Mouse (Mus musculus): ENCODE measurements around the gene Hist1h4b. TPM values are rescaled to one million over a fixed set of nuclear protein-coding genes. Genes with fewer than 3 reads are reported as not detected.
"Not testable (repeated sequence)": the region's sequence is repeated elsewhere in the genome, so short reads cannot be mapped to it uniquely, and the experiment has no call there.

Hist1h4b gene
- total RNA-seq, 2 experiments from 2014 or later = 33.6 to 759 TPM

- no peak for ATAC-seq (replicated peaks; ENCODE audit: poor library complexity)
Measured at GRCm38 (mm10) chr13:23755000-23755399, 1.8 kb upstream of the Hist1h4b start.

DNA sequence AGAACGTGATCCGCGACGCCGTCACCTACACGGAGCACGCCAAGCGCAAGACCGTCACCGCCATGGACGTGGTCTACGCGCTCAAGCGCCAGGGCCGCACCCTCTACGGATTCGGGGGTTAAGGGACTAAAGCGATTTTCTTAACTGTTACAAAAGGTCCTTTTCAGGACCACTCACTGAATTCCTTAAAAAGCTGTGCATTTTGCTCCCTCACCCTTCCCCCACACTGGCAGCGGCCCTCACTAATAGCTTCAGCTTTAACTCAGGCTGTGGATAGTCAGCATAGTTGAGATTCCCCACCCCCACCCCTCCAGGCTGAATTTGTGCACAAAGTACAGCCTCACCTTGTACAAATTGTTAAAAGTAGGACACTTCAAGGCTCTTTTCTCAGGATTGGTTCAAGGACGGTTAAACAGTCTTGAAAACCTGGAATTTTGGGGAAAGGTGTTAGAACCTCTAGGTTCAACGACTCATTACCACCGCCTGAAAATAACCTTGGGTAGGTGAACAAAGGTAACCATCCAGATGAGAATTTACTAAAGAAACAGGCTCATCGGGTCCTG is 479 bp downstream of the Hist1h4b start:
- ATAC-seq (replicated peaks; ENCODE audit: poor library complexity) = peak; percentile 25

DNA sequence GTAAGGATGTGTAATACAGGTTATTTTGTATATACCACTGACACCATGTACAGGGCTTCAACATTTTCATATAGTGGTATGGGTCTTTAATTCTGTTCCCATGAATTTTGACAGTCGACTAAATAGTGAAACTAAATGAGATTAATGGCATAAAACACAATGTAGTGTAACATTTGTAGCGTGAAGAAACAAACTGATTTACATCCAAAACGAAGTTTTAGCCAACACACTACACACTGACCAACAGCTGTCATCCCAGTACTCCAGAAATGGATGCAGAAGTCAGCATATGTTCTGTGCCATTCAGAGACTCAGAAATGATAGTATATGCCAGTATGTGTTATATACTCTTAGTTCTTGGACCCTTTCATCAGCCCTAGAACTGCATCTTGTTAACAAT is 1.1 kb downstream of the Hist1h4b start:
- no peak for ATAC-seq (replicated peaks; ENCODE audit: poor library complexity)

GRCm38 (mm10) chr13:23759251-23759771 is 2.5 kb downstream of the Hist1h4b start:
- no peak for ATAC-seq (replicated peaks; ENCODE audit: poor library complexity)

DNA sequence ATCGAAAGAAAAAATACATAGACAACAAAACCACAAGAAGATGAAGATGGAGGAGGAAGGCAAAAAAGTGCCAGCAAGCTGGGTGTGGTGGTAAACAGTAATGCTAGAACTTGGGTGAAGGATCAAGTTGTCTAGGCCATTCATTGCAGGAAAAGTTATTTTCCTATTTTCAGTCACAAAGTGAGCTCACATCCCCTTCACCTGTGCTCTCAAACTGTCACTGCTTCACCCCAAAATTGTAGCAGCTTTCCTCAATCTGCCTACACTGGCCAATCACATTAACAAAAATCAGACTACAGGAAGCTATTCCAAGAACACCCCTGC is 3.1 kb downstream of the Hist1h4b start:
- ATAC-seq (replicated peaks; ENCODE audit: poor library complexity) = no peak

- ATAC-seq (replicated peaks; ENCODE audit: poor library complexity) = no peak
Measured at GRCm38 (mm10) chr13:23760240-23760971, 3.6 kb downstream of the Hist1h4b start.

DNA sequence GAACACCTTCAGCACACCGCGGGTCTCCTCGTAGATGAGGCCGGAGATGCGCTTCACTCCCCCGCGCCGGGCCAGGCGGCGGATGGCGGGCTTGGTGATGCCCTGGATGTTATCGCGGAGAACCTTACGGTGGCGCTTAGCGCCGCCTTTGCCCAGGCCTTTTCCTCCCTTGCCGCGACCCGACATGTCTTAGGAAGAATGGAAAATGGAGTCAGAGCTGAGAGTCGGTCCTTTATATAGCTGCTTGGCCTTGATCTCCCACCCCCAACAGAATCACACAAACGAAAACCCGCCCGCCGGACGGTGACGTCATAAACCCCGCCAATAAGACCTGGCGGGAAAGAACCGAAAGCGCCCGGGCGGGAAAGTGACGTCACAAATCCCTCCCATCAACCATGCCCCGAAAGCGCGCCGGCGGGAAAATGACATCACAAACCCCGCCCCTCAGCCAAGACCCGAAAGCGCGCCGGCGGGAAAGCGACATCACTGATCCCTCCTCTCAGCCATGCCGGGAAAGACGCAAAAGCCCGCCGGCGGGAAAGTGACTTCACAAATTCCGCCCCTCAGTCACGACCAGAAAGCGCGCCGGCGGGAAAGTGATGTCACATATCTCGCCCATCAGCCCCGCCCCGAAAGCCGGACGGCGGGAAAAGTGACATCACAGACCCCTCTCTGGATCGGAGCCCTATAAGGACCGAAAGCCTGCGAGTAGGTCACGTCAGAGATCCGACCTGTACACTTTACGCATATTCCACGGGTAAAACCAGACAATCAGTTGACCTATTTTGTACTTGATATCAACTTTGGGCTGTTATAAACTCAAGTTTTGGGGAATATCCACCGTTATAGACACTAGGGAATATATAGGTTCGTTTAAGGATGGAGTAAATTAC is 4.4 kb downstream of the Hist1h4b start, which contains the start of gene Hist1h4a:
TSS of gene Hist1h4a (minus strand) at position 259 of the 893 bp plus-strand sequence.
- ATAC-seq (replicated peaks; ENCODE audit: poor library complexity) = peak; percentile 35

DNA sequence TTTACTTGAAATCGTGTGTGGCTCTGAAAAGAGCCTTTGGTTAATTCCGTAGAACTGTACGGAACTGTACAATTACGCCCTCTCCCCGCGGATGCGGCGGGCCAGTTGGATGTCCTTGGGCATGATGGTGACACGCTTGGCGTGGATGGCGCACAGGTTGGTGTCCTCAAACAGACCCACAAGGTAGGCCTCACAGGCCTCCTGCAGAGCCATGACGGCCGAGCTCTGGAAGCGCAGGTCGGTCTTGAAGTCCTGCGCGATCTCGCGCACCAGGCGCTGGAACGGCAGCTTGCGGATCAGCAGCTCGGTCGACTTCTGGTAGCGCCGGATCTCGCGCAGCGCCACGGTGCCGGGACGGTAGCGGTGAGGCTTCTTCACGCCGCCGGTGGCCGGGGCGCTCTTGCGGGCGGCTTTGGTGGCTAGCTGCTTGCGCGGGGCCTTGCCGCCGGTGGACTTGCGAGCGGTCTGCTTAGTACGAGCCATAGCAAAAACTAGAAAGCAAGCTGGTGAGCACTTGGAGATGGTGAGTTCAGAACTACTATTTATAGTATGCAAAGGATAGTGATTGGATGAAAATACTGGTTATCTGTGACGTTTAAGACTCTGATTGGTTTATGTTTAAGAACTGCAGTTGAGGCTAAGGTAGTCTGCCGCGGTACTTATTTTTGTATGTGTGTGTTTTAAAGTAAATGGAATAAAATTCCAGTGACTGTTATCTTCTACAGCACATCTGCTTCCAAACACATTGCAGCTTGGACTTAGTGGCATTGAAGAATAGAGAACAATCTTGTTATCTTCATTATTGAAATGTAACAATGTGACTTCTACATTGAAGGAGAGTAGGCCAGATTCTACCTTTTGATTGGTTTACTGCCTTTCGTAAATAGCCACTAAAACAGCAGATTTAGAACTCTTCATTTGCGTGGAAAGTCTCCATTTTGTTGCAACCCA is 5.3 kb downstream of the Hist1h4b start, which contains the start of gene Hist1h3a:
TSS of gene Hist1h3a (minus strand) at position 516 of the 951 bp plus-strand sequence.
- peak; percentile 36 for ATAC-seq (replicated peaks; ENCODE audit: poor library complexity)

DNA sequence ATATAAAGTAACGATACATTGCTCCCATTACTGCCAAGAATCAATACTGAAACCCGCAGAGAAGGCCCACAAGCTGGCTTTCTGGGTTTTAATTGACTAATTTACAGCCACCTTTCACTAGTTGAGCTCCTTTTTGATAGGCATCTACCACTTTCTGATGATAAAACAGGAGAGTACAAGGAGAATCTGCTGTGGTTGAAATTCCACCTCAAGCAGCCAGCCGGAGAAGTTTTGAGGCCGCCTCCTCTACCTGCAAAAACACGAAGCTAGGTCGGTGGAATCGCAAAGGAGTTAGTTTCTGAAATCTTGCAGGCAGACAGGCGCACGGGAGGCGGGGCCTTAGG is 6.4 kb downstream of the Hist1h4b start:
- ATAC-seq (replicated peaks; ENCODE audit: poor library complexity) = no peak

- peak; percentile 43 for ATAC-seq (replicated peaks; ENCODE audit: poor library complexity)
Measured at GRCm38 (mm10) chr13:23763586-23764323, 6.9 kb downstream of the Hist1h4b start, which contains the start of gene Hist1h1a. Gene Hist1h1a, plus strand, starts transcription at chr13:23763666.

GRCm38 (mm10) chr13:23764324-23765171 is 7.7 kb downstream of the Hist1h4b start:
- no peak for ATAC-seq (replicated peaks; ENCODE audit: poor library complexity)

DNA sequence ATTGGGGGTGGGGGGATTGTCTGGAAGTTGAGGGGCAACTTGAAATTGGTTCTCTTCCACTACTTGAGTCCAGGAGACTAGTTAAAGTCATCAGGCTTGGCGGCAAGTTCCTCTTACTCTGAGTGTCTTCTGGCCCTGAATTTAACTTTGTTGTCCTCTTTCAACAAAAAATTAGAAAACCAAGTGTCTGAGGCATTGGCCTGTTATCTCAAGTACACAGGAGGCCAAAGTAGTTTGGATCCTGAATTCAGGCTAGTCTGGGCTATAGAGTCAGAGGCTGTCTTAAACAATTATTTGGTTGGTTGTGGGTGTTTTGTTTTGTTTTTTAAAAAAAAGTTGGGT is 8.3 kb downstream of the Hist1h4b start:
- ATAC-seq (replicated peaks; ENCODE audit: poor library complexity) = no peak

DNA sequence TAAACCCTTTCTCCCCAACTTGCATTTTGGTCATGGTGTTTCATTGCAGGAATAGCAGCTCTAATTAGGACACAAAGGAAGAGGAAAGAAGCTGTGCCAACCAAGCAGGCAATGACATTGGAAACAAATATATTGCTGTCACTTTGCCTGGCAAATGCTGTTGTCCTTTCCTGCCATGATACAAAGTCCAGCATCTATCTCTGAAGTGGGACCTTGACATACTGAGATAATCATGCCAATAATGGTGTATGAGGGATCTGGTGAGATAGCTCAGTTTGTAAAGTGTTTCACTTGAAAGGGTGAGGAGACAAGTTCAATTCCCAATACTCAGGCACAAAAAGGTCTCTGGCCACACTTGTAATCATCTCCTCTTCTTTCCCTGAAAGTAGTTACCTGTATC is 10.0 kb downstream of the Hist1h4b start:
- no peak for ATAC-seq (replicated peaks; ENCODE audit: poor library complexity)

DNA sequence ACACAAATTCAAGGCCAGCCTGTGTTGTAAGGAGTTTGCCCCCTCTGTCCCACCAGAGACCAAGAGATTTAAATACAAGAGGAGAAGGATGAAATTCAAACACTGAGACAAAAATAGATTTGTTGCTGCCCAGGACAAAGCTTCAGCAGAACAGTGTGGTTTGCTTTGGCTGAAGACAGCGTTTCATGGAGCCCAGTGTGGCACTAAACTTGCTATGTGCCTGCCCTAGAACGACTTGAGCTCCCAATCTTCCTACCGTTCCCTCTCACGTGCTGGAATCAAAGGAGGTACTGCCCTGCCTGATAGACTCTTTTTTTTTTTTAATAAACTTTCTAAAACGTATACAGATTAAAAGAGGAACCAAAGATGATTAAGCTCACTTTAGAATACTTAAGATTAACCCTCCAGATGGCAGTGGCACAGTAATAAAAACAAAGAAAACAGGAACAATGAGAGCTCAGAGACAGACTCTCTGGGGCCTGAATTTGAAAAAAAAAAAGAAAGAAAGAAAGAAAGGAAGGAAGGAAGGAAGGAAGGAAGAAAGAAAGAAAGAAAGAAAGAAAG is 12.1 kb downstream of the Hist1h4b start:
- ATAC-seq (replicated peaks; ENCODE audit: poor library complexity) = peak; percentile 39

DNA sequence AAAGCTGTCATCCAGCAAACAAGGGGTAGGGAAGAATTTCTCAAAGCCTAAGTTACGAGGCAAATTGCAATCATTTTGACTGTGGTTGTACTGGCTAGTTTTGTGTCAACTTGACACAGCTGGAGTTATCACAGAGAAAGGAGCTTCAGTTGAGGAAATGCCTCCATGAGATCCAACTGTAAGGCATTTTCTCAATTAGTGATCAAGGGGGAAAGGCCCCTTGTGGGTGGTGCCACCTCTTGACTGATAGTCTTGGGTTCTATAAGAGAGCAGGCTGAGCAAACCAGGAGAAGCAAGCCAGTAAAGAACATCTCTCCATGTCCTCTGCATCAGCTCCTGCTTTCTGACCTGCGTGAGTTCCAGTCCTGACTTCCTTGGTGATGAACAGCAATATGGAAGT is 12.8 kb downstream of the Hist1h4b start, which contains the start of gene Trim38:
TSS of gene Trim38 (plus strand) at position 301 of the 400 bp plus-strand sequence.
- ATAC-seq (replicated peaks; ENCODE audit: poor library complexity) = not testable (repeated sequence)

- ATAC-seq (replicated peaks; ENCODE audit: poor library complexity) = peak; percentile 89
Measured at GRCm38 (mm10) chr13:23772561-23773313, 15.9 kb downstream of the Hist1h4b start.

- peak; percentile 74 for ATAC-seq (replicated peaks; ENCODE audit: poor library complexity)
Measured at GRCm38 (mm10) chr13:23778339-23778738, 21.5 kb downstream of the Hist1h4b start.
